Mouse (Mus musculus): ENCODE measurements around the gene Acad11. TPM values are rescaled to one million over a fixed set of nuclear protein-coding genes. Genes with fewer than 3 reads are reported as not detected.

Acad11 gene
- total and polyA plus RNA-seq, 2 experiments = 154 to 392 TPM

DNA sequence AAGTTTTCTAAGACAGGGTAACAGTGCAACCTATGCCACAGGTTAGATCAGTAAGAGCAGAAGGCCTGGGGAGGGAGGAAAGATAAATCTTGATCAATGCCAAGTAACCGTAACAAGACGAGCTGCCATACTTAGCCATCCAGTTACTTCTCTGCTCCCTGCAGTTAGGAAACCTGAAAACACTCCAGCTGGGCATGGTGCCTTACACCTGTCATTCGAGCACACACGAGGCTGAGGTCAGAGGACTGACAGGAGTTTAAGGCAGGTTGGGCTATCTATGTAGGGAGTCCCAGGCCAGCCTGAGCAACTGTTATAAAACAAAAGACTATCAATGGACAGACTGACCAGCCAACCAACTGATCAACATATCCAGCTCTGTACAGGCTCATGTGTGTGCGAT lies 102.7 kb downstream of the Acad11 start:
- no peak overlapping the region for H3K4me3 ChIP-seq (ENCODE audit: insufficient read depth, low read depth, low read length)
- 48% methylated on average over 5 of the region's 5 CpGs for WGBS
- peak; percentile 62 for DNase-seq (ENCODE audit: extremely low read depth, low read depth, low spot score)
- no peaks in the 10 kb centered on the region for H3K79me2 ChIP-seq (ENCODE audit: control insufficient read depth, insufficient read depth, low read length)
- peaks cover 28% of the 10 kb centered on the region for H3K36me3 ChIP-seq (ENCODE audit: control insufficient read depth, insufficient read depth, low read length)
- TF ChIP-seq POLR2A (IDR thresholded peaks at IDR 0.05; ENCODE audit: extremely low read depth, insufficient read depth, low read length) = no peak
- no peak for TF ChIP-seq CTCF (IDR thresholded peaks at IDR 0.05; ENCODE audit: low read depth, low read length)
- peaks cover 31% of the 10 kb centered on the region for H3K4me1 ChIP-seq (ENCODE audit: control insufficient read depth, insufficient read depth, low read length)
- no peak overlapping the region for H3K9ac ChIP-seq (ENCODE audit: low read depth, low read length)
- H3K27me3 ChIP-seq (ENCODE audit: control insufficient read depth, insufficient read depth, low read length) = no peaks in the 10 kb centered on the region
- peak overlapping the region; percentile 80 for H3K27ac ChIP-seq (replicated peaks; ENCODE audit: insufficient read depth, low read depth, low read length)

DNA sequence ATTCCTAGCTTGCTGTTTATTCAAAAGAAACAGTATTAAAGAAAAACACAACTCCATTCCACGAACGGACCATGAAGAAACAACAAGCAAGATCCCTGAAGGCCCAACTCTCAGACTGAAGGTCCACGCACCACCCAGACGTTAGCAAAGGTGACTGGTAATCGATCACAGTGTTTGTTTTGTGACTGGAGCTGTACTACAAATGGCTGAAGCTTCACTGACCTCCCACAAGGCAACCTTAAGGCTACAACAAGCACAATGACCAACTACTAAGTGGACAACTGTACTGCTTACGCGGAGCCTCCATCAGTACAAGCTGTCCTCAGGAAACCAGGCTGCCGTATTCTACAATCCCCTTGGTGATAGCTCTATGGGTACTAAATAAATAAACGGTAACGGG lies 106.8 kb downstream of the Acad11 start:
- WGBS = 53% methylated on average over 10 of the region's 10 CpGs
- TF ChIP-seq POLR2A (IDR thresholded peaks at IDR 0.05; ENCODE audit: extremely low read depth, insufficient read depth, low read length) (no peak), CTCF (IDR thresholded peaks at IDR 0.05; ENCODE audit: low read depth, low read length) (no peak)

DNA sequence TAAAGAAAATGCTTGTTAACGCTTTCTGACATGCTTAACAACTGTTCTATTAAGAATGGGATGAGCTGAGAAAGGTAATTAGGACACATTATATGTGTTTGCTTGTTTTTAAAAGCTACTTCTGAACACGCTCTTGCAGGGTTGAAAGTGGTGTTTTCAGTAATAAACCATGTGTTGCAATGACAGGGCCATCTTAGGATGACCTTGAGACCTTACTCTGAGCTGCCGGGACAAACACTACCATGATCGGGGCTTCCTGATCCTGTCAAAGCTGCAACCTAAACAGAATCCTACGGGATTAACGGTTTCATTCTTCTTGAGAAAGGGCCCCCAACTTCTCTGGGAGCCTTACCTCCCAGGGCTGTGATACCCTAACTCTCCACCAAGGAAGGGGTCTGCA lies 108.5 kb downstream of the Acad11 start:
- TF ChIP-seq POLR2A (IDR thresholded peaks at IDR 0.05; ENCODE audit: extremely low read depth, insufficient read depth, low read length) (no peak), CTCF (IDR thresholded peaks at IDR 0.05; ENCODE audit: low read depth, low read length) (no peak)
- WGBS = 37% methylated on average over 6 of the region's 6 CpGs
- Histone ChIP-seq H3K4me1 (ENCODE audit: control insufficient read depth, insufficient read depth, low read length) (peaks cover 26% of the 10 kb centered on the region), H3K4me3 (ENCODE audit: insufficient read depth, low read depth, low read length) (no peak overlapping the region), H3K79me2 (ENCODE audit: control insufficient read depth, insufficient read depth, low read length) (no peaks in the 10 kb centered on the region), H3K9ac (ENCODE audit: low read depth, low read length) (no peak overlapping the region), H3K27ac (replicated peaks; ENCODE audit: insufficient read depth, low read depth, low read length) (peak overlapping the region; percentile 74), H3K36me3 (ENCODE audit: control insufficient read depth, insufficient read depth, low read length) (peaks cover 27% of the 10 kb centered on the region), H3K27me3 (ENCODE audit: control insufficient read depth, insufficient read depth, low read length) (no peaks in the 10 kb centered on the region)
- DNase-seq (ENCODE audit: extremely low read depth, low read depth, low spot score) = peak; percentile 73

More for the DNA sequence above, 106.8 kb downstream of the Acad11 start:
- Histone ChIP-seq H3K27me3 (ENCODE audit: control insufficient read depth, insufficient read depth, low read length) (no peaks in the 10 kb centered on the region), H3K4me1 (ENCODE audit: control insufficient read depth, insufficient read depth, low read length) (peaks cover 34% of the 10 kb centered on the region), H3K27ac (replicated peaks; ENCODE audit: insufficient read depth, low read depth, low read length) (peak overlapping the region; percentile 20), H3K36me3 (ENCODE audit: control insufficient read depth, insufficient read depth, low read length) (peaks cover 17% of the 10 kb centered on the region), H3K4me3 (ENCODE audit: insufficient read depth, low read depth, low read length) (no peak overlapping the region), H3K79me2 (ENCODE audit: control insufficient read depth, insufficient read depth, low read length) (no peaks in the 10 kb centered on the region), H3K9ac (ENCODE audit: low read depth, low read length) (no peak overlapping the region)
- peak; percentile 75 for DNase-seq (ENCODE audit: extremely low read depth, low read depth, low spot score)

DNA sequence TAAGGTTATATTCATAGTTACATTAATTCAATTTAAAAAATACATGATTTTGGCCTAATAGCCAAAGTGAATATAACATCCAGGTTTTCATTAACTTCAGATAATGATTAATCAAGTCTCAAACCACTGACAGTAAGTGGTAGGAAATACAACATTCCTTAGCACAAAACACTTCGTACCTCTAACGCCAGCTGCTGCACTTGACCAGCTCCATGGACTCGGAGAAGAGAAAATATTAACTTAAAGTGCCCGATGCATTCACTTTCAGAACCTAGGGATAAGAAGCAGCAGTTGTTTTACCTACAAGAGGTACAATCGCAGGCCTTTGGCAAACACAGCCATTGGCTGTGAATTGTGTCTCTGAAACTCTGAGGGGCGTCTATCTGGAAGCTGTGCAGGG lies 109.2 kb downstream of the Acad11 start:
- Histone ChIP-seq H3K27ac (replicated peaks; ENCODE audit: insufficient read depth, low read depth, low read length) (peak overlapping the region; percentile 74; the same call in 1 of the 2 replicates), H3K79me2 (ENCODE audit: control insufficient read depth, insufficient read depth, low read length) (no peaks in the 10 kb centered on the region), H3K36me3 (ENCODE audit: control insufficient read depth, insufficient read depth, low read length) (peaks cover 33% of the 10 kb centered on the region), H3K9ac (ENCODE audit: low read depth, low read length) (no peak overlapping the region), H3K4me3 (ENCODE audit: insufficient read depth, low read depth, low read length) (no peak overlapping the region), H3K27me3 (ENCODE audit: control insufficient read depth, insufficient read depth, low read length) (no peaks in the 10 kb centered on the region), H3K4me1 (ENCODE audit: control insufficient read depth, insufficient read depth, low read length) (peaks cover 22% of the 10 kb centered on the region)
- DNase-seq (ENCODE audit: extremely low read depth, low read depth, low spot score) = peak; percentile 42
- no peak for TF ChIP-seq POLR2A (IDR thresholded peaks at IDR 0.05; ENCODE audit: extremely low read depth, insufficient read depth, low read length)
- no peak for TF ChIP-seq CTCF (IDR thresholded peaks at IDR 0.05; ENCODE audit: low read depth, low read length)
- 56% methylated on average over 6 of the region's 6 CpGs for WGBS

Other genes starting within 250 kb of the Acad11 start
- gene Nphp3, start 60.8 kb upstream of the Acad11 start, total RNA-seq (2014; rRNA removed) = 2.9 and 5.4 TPM in 2 replicates
- 5.7 and 8.7 TPM in 2 replicates for gene Nphp3, start 60.8 kb upstream of the Acad11 start, polyA plus RNA-seq (2012; rRNA removed)
- not detected in 2 replicates for gene Gm28305, start 22.7 kb upstream of the Acad11 start, total RNA-seq (2014; rRNA removed)
- not detected in 2 replicates for gene Gm28305, start 22.7 kb upstream of the Acad11 start, polyA plus RNA-seq (2012; rRNA removed)
- gene Uba5, start 243 bp upstream of the Acad11 start, total RNA-seq (2014; rRNA removed) = 32.1 and 36.9 TPM in 2 replicates
- gene Uba5, start 243 bp upstream of the Acad11 start, polyA plus RNA-seq (2012; rRNA removed) = 10.6 and 12.8 TPM in 2 replicates
- gene Ackr4, start 63.6 kb downstream of the Acad11 start, total RNA-seq (2014; rRNA removed) = 1.7 and 2.4 TPM in 2 replicates
- 0.50 and 0.54 TPM in 2 replicates for gene Ackr4, start 63.6 kb downstream of the Acad11 start, polyA plus RNA-seq (2012; rRNA removed)
- gene Dnajc13, start 199.6 kb downstream of the Acad11 start, total RNA-seq (2014; rRNA removed) = 25.8 and 27.3 TPM in 2 replicates
- gene Dnajc13, start 199.6 kb downstream of the Acad11 start, polyA plus RNA-seq (2012; rRNA removed) = 15.1 and 18.6 TPM in 2 replicates

Measured in liver, adult 2 months (tissue).